Mouse (Mus musculus): ENCODE results near the gene Olfr1420.
"Not testable (repeated sequence)": the region's sequence is repeated elsewhere in the genome, so short reads cannot be mapped to it uniquely, and the experiment has no call there.

Gene Olfr1420

DNA sequence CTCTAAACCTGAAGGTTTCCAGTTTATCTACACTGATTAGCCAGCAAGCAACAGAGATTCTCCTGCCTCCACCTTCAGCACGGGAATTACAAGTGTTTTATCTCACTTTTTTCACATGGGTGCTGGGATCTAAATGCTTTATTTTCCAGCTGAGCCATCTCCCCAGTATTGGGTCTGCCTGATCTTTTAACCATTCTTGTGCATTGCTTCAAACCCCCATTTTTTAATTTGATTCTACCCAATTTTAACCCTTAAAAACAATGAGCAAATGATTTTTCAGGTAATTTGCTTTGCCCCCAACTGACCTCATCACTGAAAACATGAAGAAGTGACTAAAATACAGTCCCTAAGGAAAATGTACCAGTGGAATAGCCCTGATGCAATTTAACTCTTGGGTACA is at the start of gene Olfr1420:
Gene Olfr1420 (plus strand): TSS at position 301 of the 400 bp plus-strand sequence.
- no peak for DNase-seq (ENCODE audit: low spot score)

GRCm38 (mm10) chr19:11839119-11839518 is 47.2 kb upstream of the Olfr1420 start, which contains the start of gene Olfr1417:
Gene Olfr1417, minus strand, starts transcription at chr19:11839219.
- DNase-seq (ENCODE audit: low spot score): no peak

DNA sequence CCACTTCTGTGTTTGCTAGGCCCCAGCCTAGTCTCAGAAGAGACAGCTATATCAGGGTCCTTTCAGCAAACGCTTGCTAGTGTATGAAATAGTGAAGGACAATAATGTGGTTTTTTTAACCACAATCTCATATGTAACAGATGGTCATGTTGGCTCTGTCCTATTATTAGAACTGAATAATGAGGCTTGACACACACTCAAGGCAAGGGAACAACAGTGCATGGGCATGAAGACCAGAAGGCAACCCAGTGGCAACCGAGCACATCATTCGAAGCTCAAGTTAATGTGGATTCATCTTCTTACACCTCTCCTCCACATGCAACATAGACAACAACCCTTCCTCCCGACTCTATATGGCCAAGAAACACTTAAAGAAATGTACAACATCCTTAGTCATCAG is 40.0 kb upstream of the Olfr1420 start:
- DNase-seq (ENCODE audit: low spot score): no peak

DNA sequence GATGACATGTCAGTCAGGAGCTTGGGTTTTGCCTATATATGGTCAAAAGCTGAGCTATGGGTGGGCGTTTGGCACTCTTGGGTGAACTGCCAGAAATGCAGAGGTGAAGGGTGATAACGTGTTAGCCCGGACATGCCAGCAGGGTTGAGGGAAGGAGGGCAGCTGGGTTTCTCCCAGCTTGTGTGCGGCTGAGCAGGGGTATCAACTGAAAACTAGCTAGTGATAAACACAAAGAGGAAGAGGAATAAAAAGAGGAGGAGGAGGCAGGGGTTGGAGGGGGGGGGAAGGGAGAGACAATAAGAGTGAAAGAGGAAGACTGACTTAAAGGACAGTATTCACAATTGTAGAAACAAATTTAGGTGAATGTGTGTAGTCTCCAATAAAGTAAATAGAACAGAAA is 33.7 kb upstream of the Olfr1420 start:
- no peak for DNase-seq (ENCODE audit: low spot score)

- DNase-seq (ENCODE audit: low spot score): no peak
These were observed 31.5 kb upstream of the Olfr1420 start for GRCm38 (mm10) chr19:11854821-11855220.

- DNase-seq (ENCODE audit: low spot score): no peak
These were observed 29.9 kb upstream of the Olfr1420 start for GRCm38 (mm10) chr19:11856506-11856905.

GRCm38 (mm10) chr19:11860966-11861365 is 25.4 kb upstream of the Olfr1420 start, which contains the start of gene Olfr1418:
Gene Olfr1418, minus strand, starts transcription at chr19:11861066.
- DNase-seq (ENCODE audit: low spot score): no peak

GRCm38 (mm10) chr19:11867837-11868236 is 18.5 kb upstream of the Olfr1420 start:
- no peak for DNase-seq (ENCODE audit: low spot score)

DNA sequence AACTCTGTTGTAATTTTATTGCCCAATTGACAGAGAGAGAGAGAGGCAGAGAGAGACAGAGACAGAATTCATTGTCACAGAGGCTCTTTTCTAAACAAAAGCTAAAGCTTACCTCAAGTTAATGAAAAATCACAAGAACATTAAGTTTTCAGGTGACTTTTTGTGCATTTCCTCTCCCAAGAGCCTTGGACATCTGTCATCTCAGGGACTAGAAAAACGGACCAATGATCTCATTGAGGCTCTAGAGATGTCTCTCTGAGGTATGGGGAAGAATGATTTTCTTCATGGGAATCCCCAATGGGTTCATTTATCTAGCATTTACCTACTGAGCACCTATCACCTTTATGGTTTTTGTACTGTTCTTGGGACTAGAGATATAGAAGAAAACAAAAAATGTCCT is 11.4 kb upstream of the Olfr1420 start, which contains the start of gene Olfr1419:
Gene Olfr1419 (minus strand): TSS at position 101 of the 400 bp plus-strand sequence.
- DNase-seq (ENCODE audit: low spot score): no peak

- not testable (repeated sequence) for DNase-seq (ENCODE audit: low spot score)
These were observed 8.0 kb upstream of the Olfr1420 start for GRCm38 (mm10) chr19:11878404-11878803.

- DNase-seq (ENCODE audit: low spot score): no peak
These were observed 24.7 kb downstream of the Olfr1420 start for GRCm38 (mm10) chr19:11911021-11911420.

- DNase-seq (ENCODE audit: low spot score): no peak
These were observed 25.2 kb downstream of the Olfr1420 start for GRCm38 (mm10) chr19:11911603-11912002.

DNA sequence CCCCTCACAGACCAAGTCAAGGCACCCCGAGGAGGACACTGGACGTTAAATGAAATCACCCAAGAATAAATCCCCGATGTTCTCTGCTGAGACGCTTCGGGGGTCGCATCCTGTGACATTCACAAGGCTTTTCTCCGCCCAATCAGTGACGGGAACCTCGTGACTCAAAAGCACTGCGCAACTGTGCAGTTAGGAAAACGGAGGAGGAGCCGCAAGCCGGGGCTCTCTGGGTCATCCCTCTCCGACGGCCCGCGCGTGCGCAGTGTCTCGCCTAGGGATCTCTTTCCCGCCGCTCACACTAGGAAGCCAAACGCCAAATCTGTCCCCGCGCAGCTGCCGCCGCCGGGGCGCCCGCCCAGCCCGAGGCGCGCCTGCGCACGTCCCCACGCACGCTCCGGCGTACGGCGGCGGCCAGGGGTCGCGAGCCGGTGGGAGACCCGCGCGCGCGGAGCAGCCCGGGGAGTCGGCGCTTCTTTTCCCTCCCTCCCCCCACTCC is 25.7 kb downstream of the Olfr1420 start, which contains the start of gene Patl1:
Gene Patl1 (plus strand): TSS at position 363 of the 496 bp plus-strand sequence.
- peak; percentile 97 for DNase-seq (ENCODE audit: low spot score)

DNA sequence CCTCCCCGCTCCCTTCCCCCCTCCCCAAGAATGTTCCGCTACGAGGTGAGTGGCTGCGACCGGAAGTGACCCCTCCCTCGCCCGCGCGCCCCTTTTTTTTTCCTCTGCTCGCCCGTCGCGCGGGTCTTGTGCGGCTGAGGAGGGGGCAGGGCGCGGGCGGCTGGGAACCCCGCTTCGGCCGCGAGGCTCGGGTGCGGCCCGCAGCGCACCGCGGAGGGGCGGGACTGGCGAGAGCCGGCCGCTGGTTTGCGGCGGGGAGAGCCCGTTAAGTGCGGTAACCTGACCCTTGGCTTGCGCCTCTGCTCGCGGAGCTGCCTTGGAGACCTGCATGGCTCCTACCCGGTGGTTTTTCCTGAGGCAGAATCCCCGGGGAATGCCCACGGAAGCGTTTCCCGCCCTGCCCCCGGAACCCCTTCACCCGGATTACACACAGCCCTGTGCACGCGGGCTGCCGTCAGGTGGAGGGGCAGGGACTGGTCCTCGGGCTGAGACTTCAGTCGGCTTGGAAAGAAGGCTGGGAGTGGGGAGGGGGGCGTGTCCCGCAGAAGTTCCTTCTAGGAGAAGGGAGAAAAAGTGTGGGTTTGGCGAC is 26.3 kb downstream of the Olfr1420 start:
- peak; percentile 60 for DNase-seq (ENCODE audit: low spot score)

DNA sequence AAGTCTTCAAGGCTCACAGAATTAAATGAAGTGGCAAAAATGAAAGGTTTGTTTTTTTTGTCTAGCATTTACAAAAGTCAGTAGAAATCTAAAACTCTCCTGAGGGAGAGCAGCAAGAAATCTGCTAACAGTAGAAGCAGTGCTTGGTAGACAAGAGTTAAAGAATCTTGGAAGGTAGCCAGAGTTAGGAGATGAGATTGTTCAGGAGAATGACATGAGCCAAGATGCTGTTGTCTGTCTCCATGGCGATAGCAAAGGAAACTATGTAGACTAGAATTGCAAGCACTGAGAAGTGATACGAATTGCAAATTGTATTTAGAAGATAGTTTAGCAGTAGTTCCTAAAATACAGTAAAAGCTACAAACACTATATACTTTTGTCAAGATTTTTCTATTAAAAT is 29.4 kb downstream of the Olfr1420 start:
- DNase-seq (ENCODE audit: low spot score): peak; percentile 48

GRCm38 (mm10) chr19:11922068-11922467 is 35.7 kb downstream of the Olfr1420 start:
- no peak for DNase-seq (ENCODE audit: low spot score)

DNA sequence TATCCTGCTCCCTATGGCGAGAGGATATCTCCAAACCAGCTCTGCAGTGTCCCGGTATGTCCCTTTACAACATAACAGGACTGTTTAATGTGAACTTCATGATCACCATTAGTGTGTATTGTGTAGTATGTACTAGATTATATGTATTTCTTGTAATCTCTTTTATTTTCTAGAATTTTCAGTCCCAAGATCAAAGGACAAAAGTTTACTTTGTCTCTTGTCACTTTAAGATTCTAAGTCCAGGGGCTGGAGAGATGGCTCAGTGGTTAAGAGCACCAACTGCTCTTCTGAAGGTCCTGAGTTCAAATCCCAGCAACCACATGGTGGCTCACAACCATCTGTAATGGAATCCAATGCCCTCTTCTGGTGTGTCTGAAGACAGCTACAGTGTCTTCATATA is 36.1 kb downstream of the Olfr1420 start:
- DNase-seq (ENCODE audit: low spot score): not testable (repeated sequence)

GRCm38 (mm10) chr19:11926380-11926779 is 40.0 kb downstream of the Olfr1420 start:
- no peak for DNase-seq (ENCODE audit: low spot score)

DNA sequence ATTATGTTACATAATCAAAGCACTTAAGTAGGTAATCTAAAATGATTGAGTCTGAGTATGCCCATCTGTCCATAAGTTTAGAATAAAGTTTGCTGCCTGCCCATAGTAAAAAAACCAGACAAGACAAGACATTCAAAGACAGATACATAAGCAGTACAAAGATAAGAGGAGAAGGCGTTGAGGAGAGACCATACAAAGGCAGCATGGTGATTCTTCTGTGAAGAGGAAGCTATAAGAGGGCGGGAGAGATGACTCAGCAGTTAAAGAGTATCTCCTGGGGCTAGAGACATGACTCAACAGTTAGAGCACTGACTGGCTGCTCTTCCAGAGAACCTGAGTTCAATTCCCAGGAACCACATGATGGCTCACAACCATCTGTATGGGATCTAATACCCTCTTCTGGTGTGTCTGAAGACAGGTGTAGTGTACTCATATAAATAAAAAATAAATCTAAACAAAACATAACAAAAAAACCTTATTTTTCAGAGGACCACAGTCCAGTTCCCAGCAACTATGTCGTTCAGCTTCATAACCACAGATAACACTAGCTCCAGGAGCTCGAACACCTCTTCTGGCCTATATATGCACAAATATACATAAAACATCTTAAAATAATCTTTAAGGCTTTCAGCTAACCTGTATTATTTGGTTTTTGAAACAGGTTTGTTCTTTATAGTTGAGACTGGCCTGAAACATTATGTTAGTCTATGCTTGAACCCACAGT is 41.8 kb downstream of the Olfr1420 start:
- DNase-seq (ENCODE audit: low spot score): no peak

- DNase-seq (ENCODE audit: low spot score): not testable (repeated sequence)
These were observed 60.1 kb downstream of the Olfr1420 start for GRCm38 (mm10) chr19:11946460-11946859.
